Mouse (Mus musculus): Measurements from ENCODE around the gene Xlr4a. TPM values are rescaled to one million over a fixed set of nuclear protein-coding genes. Genes with fewer than 3 reads are reported as not detected.

Xlr4a gene
- not detected for polyA plus RNA-seq (2015; fragmentation: Illumina TruSeq; extraction: RNeasy Lipid Tissue Mini Kit (QIAGEN cat#74804); ENCODE audit: low read depth, low replicate concordance)

DNA sequence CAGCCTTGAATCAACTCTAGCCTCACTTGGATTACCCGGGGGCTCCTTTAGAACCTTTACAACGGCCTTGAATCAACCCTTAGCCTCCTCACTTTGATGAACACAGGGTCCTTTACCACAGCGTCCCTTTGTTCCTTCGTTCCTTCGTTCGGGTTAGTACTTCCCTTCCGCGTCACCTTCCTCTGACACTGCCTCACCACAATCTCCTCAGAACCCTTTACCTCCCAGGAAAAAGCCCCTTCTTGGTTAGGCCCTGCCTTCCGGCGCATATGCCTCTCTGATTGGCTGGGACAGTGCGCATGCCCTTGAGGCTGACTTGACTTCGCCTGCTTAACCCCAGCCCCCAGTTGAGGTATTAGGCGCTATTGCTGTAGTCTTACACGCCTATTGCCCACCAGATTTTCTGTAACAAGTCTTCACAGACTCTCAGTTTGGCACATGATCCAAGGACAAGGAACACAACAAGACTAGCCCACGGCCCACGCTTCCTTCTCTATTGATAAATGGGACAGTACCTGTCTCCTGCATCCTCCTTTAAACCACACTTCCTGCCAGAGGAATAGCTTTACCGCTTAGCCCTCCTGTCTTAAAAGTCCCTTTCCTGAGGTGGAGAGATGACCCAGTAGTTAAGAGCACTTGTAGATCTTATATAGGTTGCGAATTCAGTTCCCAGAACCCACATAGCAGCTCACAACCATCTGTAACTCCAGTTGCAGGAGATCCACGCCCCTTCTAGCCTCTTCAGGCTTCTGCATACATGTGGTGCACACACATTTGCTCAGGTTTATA, at the start of gene Xlr4a:
TSS of gene Xlr4a (minus strand) at position 212 of the 789 bp plus-strand sequence.

DNA sequence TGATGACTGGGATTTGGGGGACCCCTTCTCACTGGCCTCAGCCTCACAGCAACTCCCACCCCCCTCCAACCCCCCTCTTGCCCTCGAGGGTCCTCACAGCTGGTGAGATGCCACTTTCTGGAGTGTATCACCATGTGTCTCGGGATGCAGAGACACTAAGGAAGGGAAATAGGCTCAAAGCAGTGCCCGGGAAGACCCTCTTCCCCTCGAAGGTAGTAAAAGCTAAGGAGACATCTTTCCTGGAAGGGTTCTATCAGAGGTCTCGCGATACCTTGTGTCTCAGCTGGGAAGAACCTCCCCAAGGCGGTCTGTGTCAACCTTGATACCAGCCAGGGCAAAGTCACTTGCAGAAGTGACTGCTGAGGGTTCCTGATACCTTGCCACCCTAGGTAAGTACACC, 34.5 kb upstream of the Xlr4a start, which contains the start of gene Gm14685:
TSS of gene Gm14685 (plus strand) at position 301 of the 400 bp plus-strand sequence.

DNA sequence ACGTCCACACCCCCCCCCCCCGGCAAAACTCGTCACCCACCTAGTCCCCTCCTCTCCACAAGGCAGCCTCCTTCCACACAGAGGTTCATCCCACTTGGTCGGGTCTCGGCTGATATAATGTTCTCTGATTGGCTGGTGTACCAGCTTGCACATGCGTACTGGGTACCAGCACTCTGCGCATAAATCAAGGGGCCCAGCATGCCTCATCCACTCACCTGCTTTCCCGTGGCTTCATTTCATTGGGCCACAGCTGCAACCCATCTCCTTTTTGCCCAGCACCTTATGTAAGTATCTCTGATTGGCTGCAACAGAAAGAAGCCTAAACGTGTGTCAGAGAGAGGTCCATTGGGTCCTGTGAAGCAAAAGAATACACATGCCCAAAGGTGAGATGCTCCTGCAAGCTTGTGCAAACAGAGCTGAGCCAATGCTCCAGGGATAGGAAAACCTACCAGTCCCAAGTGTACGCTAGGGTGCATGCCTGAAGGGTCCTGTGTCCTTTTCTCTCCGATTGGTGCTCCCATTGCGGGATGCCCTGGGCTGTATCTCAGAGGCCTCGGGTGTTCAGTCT, 14.7 kb upstream of the Xlr4a start, which contains the start of gene Xlr3a:
TSS of gene Xlr3a (minus strand) at position 155 of the 568 bp plus-strand sequence.

GRCm38 (mm10) chrX:73064415-73064793, 17.9 kb downstream of the Xlr4a start, which contains the start of gene Pnma3:
Pnma3 (plus strand) TSS chrX:73064787.

DNA sequence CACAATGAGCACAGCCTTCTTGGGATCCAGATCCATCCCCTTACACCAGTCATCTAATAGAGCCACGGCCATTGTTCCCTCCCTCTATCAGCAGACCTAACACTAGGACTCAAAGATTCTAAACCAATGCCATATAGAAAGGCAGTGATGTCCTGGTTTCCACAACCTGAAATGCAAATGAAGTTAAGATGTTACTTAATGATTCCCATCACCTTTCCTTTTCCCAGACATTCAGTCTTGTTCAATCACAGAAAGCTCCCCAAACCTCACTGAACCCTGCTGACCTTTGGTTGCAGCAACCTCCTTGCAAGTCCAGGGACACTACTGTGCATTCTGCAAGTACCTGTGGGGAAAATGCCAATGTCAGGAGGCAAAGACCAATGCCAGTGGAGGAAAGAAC, 45.3 kb downstream of the Xlr4a start, which contains the start of gene Pnma5:
TSS of gene Pnma5 (minus strand) at position 101 of the 400 bp plus-strand sequence.

Other genes with a start within 250 kb of the Xlr4a start
- gene Cetn2, start 164.1 kb downstream of the Xlr4a start, polyA plus RNA-seq (2015; fragmentation: Illumina TruSeq; extraction: RNeasy Lipid Tissue Mini Kit (QIAGEN cat#74804); ENCODE audit: low read depth, low replicate concordance) = 83.1 TPM
- gene Nsdhl, start 163.9 kb downstream of the Xlr4a start, polyA plus RNA-seq (2015; fragmentation: Illumina TruSeq; extraction: RNeasy Lipid Tissue Mini Kit (QIAGEN cat#74804); ENCODE audit: low read depth, low replicate concordance) = 27.0 TPM
- gene Zfp185, start 95.1 kb downstream of the Xlr4a start, polyA plus RNA-seq (2015; fragmentation: Illumina TruSeq; extraction: RNeasy Lipid Tissue Mini Kit (QIAGEN cat#74804); ENCODE audit: low read depth, low replicate concordance) = 1.7 TPM
- gene Pnma5, start 45.4 kb downstream of the Xlr4a start, polyA plus RNA-seq (2015; fragmentation: Illumina TruSeq; extraction: RNeasy Lipid Tissue Mini Kit (QIAGEN cat#74804); ENCODE audit: low read depth, low replicate concordance) = 0.19 TPM
- 13.7 TPM for gene Pnma3, start 17.7 kb downstream of the Xlr4a start, polyA plus RNA-seq (2015; fragmentation: Illumina TruSeq; extraction: RNeasy Lipid Tissue Mini Kit (QIAGEN cat#74804); ENCODE audit: low read depth, low replicate concordance)
- 2.1 TPM for gene Xlr3a, start 14.6 kb upstream of the Xlr4a start, polyA plus RNA-seq (2015; fragmentation: Illumina TruSeq; extraction: RNeasy Lipid Tissue Mini Kit (QIAGEN cat#74804); ENCODE audit: low read depth, low replicate concordance)
- not detected for gene Gm14685, start 34.6 kb upstream of the Xlr4a start, polyA plus RNA-seq (2015; fragmentation: Illumina TruSeq; extraction: RNeasy Lipid Tissue Mini Kit (QIAGEN cat#74804); ENCODE audit: low read depth, low replicate concordance)
- gene Xlr5b, start 66.3 kb upstream of the Xlr4a start, polyA plus RNA-seq (2015; fragmentation: Illumina TruSeq; extraction: RNeasy Lipid Tissue Mini Kit (QIAGEN cat#74804); ENCODE audit: low read depth, low replicate concordance) = not detected
- 0.70 TPM for gene DXBay18, start 67.0 kb upstream of the Xlr4a start, polyA plus RNA-seq (2015; fragmentation: Illumina TruSeq; extraction: RNeasy Lipid Tissue Mini Kit (QIAGEN cat#74804); ENCODE audit: low read depth, low replicate concordance)
- gene Spin2d, start 94.5 kb upstream of the Xlr4a start, polyA plus RNA-seq (2015; fragmentation: Illumina TruSeq; extraction: RNeasy Lipid Tissue Mini Kit (QIAGEN cat#74804); ENCODE audit: low read depth, low replicate concordance) = not detected
- gene Xlr3b, start 109.7 kb upstream of the Xlr4a start, polyA plus RNA-seq (2015; fragmentation: Illumina TruSeq; extraction: RNeasy Lipid Tissue Mini Kit (QIAGEN cat#74804); ENCODE audit: low read depth, low replicate concordance) = 1.9 TPM
- gene Xlr4b, start 131.9 kb upstream of the Xlr4a start, polyA plus RNA-seq (2015; fragmentation: Illumina TruSeq; extraction: RNeasy Lipid Tissue Mini Kit (QIAGEN cat#74804); ENCODE audit: low read depth, low replicate concordance) = 0.74 TPM
- gene F8a, start 145.8 kb upstream of the Xlr4a start, polyA plus RNA-seq (2015; fragmentation: Illumina TruSeq; extraction: RNeasy Lipid Tissue Mini Kit (QIAGEN cat#74804); ENCODE audit: low read depth, low replicate concordance) = 14.6 TPM
- not detected for gene Xlr4c, start 160.7 kb upstream of the Xlr4a start, polyA plus RNA-seq (2015; fragmentation: Illumina TruSeq; extraction: RNeasy Lipid Tissue Mini Kit (QIAGEN cat#74804); ENCODE audit: low read depth, low replicate concordance)
- gene Xlr3c, start 182.9 kb upstream of the Xlr4a start, polyA plus RNA-seq (2015; fragmentation: Illumina TruSeq; extraction: RNeasy Lipid Tissue Mini Kit (QIAGEN cat#74804); ENCODE audit: low read depth, low replicate concordance) = not detected
- not detected for gene Xlr5a, start 210.5 kb upstream of the Xlr4a start, polyA plus RNA-seq (2015; fragmentation: Illumina TruSeq; extraction: RNeasy Lipid Tissue Mini Kit (QIAGEN cat#74804); ENCODE audit: low read depth, low replicate concordance)
- not detected for gene Xlr5c, start 210.5 kb upstream of the Xlr4a start, polyA plus RNA-seq (2015; fragmentation: Illumina TruSeq; extraction: RNeasy Lipid Tissue Mini Kit (QIAGEN cat#74804); ENCODE audit: low read depth, low replicate concordance)